Mouse (Mus musculus) left cerebral cortex, adult 8-10 months (tissue): ENCODE data around the gene Gm35134. TPM values are rescaled to one million over a fixed set of nuclear protein-coding genes. Genes with fewer than 3 reads are reported as not detected.
"Not testable (repeated sequence)": the region's sequence is repeated elsewhere in the genome, so short reads cannot be mapped to it uniquely, and the experiment has no call there.

ENCODE experiments used
- DNase-seq, 2 experiments: peaks; one replicate each; pipeline ENCODE4 v3.0.0; 2022; ENCODE audit warnings: low spot score in 2 of 2
- total RNA-seq, 4 experiments: library from RNA; stranded (reverse); gene quantifications; 2 replicates each; pipeline ENCODE4 v1.2.4; 2022

Gm35134 gene
- total RNA-seq: not detected

- DNase-seq: not testable (repeated sequence)
Observed at GRCm38 (mm10) chrY:19112707-19113106, at the start of gene Gm35134. Gm35134 (plus strand) TSS chrY:19113007.
